Mouse (Mus musculus) neural tube, embryonic 11.5 days (tissue): Measurements from ENCODE around the gene Itgb5. TPM values are rescaled to one million over a fixed set of nuclear protein-coding genes. Genes with fewer than 3 reads are reported as not detected.
A peak's percentile ranks its signal among the peaks of the same experiment; 100 is the strongest.

Experiments
- ATAC-seq: fragments of 200-750 bp; cut with Nextera tagmentation; 2 replicates; pipeline ENCODE4 v1.8.0; 2017; ENCODE audit warnings: moderate number of reproducible peaks, mild to moderate bottlenecking, moderate TSS enrichment, moderate library complexity; ENCODE audit not compliant: insufficient read depth, low FRiP score, low TSS enrichment
- DNase-seq: peaks from one replicate; pipeline ENCODE4 v3.0.0-alpha.2; 2015; ENCODE audit warnings: low spot score
- H3K27ac ChIP-seq: fragments of 300-500 bp; sonication (generic); 2 replicates; pipeline ENCODE4 v1.5.1; 2014; ENCODE audit warnings: low read depth, mild to moderate bottlenecking, low read length
- H3K27me3 ChIP-seq: fragments of 300-500 bp; sonication (generic); 2 replicates; pipeline ENCODE4 v1.6.1; 2014; ENCODE audit warnings: mild to moderate bottlenecking, low read length, mixed read lengths; ENCODE audit not compliant: control insufficient read depth, insufficient read depth
- H3K36me3 ChIP-seq: fragments of 300-500 bp; sonication (generic); 2 replicates; pipeline ENCODE4 v1.6.1; 2014; ENCODE audit warnings: mild to moderate bottlenecking, low read length, moderate library complexity, mixed read lengths; ENCODE audit not compliant: control insufficient read depth, insufficient read depth
- H3K4me1 ChIP-seq: fragments of 300-500 bp; sonication (generic); 2 replicates; pipeline ENCODE4 v1.6.1; 2014; ENCODE audit warnings: low read length, mixed read lengths; ENCODE audit not compliant: control insufficient read depth, insufficient read depth
- H3K4me2 ChIP-seq: fragments of 300-500 bp; sonication (generic); 2 replicates; pipeline ENCODE4 v1.6.1; 2014; ENCODE audit warnings: low read depth, mild to moderate bottlenecking, moderate library complexity
- H3K4me3 ChIP-seq: fragments of 300-500 bp; sonication (generic); 2 replicates; pipeline ENCODE4 v1.5.1; 2014; ENCODE audit warnings: low read depth, low read length
- H3K9ac ChIP-seq: fragments of 300-500 bp; sonication (generic); 2 replicates; pipeline ENCODE4 v1.6.1; 2014; ENCODE audit warnings: mild to moderate bottlenecking, low read length
- H3K9me3 ChIP-seq: fragments of 300-500 bp; sonication (generic); 2 replicates; pipeline ENCODE4 v1.6.1; 2016; ENCODE audit warnings: low read length; ENCODE audit not compliant: control insufficient read depth
- WGBS: fragments of 180-500 bp; shearing (Covaris S2); extraction: QIAGEN DNeasy Blood & Tissue Kit; methylation state at CpG from one replicate; pipeline ENCODE4 v1.1.7; 2014; 5-methylcytosine and 5-hydroxymethylcytosine counted together
- polyA plus RNA-seq: library from polyadenylated mRNA; unstranded; fragments of >200 nt; fragmentation: Nextera tagmentation; extraction: Ambion mirVana; gene quantifications from 2 replicates; pipeline ENCODE4 v1.2.1, GENCODE M21; 2014

The Itgb5 gene
- polyA plus RNA-seq, 1 experiment from 2014 or later = 32.4 TPM

DNA sequence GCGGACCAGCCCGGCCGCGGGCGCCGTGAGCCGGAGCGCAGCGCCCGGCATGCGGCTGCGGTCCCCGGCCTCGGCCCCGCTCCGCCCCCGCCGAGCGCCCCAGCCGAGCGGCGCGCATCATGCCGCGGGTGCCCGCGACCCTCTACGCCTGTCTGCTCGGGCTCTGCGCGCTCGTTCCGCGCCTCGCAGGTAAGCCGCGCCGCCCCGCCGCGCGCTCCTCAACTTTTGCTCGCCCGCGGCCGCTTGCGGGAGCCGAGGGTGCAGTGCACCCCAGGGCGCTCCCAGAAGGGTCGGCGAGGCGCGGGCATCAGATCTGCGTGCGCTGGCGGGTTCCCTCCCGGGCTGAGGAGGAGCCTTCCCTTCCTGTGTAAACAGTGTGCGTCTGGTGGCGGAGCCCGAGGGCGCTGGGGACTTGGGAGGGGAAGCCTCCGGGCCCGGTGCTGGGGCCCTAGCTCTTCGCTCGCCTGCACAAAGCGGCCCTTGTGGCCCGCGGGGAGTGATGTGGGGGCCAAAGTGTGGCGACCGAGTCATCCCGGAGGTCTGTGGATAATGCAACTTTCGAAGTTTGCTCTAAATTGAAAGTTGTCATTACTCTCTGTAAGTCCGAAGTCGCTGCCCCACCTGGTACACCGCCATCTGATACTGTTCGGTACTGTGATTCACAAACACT lies 512 bp downstream of the Itgb5 start:
- Histone ChIP-seq H3K4me1 (peaks cover 23% of the 10 kb centered on the region), H3K27me3 (peaks cover 21% of the 10 kb centered on the region), H3K4me2 (peak overlapping the region; percentile 99), H3K36me3 (no peaks in the 10 kb centered on the region), H3K9me3 (no peaks in the 10 kb centered on the region), H3K27ac (0 out of 2 replicates have a peak overlapping the region, but pooled peaks have one; percentile 27), H3K9ac (peak overlapping the region; percentile 67), H3K4me3 (peak overlapping the region; percentile 82)
- DNase-seq (peak; percentile 62), ATAC-seq (peak; percentile 68)
- WGBS = under 1% methylated on average over 73 of the region's 76 CpGs

DNA sequence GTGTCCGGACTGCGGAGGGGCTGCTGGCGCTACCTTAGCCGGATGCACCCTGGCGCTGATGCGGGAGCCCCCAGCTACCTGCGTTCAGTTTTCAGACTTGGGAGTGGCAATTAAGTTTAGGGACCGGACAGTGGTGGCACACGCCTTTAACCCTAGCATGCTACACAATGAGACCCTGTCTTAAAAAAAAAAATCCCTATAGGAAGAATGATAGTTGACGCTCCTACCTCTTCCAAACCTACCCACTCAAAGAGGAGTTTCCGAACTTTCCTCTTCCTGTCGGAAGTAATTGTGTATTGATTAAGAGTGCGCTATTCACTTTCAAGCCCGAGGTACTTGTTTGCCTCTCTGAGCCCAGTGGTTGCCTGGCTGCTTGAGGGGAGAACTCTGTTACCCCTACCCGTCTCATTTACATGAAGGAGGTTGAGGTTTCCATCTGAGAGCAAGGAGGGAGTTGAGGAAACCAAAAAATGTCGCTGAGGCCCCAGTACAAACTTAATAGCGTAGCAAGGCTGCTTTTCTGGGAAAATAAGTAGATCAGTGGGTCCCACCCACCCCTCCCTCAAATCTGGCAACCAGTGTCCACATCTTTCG lies 1.1 kb downstream of the Itgb5 start:
- Histone ChIP-seq H3K4me3 (peak overlapping the region; percentile 82), H3K27me3 (peaks cover 21% of the 10 kb centered on the region), H3K9me3 (no peaks in the 10 kb centered on the region), H3K27ac (no peak overlapping the region), H3K36me3 (no peaks in the 10 kb centered on the region), H3K4me1 (peaks cover 23% of the 10 kb centered on the region), H3K4me2 (peak overlapping the region; percentile 99), H3K9ac (peak overlapping the region; percentile 67)
- WGBS = 1% methylated on average over 18 of the region's 18 CpGs
- ATAC-seq = no peak
- DNase-seq = peak; percentile 50

DNA sequence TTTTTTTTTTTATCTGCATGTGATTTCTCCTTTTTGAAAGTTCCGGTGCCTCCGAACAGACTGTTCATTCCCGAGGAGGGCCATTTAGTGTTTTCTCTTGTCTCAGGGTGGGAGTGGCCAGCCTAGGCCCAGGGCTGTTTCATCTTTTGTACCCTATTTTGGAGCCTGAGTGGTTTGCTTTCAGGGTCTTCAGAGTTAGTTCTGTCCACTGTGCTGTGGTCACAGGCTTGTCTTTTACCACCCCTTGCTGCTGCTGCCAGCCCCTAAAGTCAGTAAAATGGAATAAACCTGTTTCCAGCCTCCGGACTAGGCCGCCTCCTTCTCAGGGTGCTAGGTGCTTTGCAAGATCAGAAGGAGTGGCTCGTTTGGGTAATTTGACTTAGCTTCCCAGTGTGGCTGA lies 2.6 kb downstream of the Itgb5 start:
- no peaks in the 10 kb centered on the region for H3K36me3 ChIP-seq
- H3K4me2 ChIP-seq = no peak overlapping the region
- DNase-seq (no peak), ATAC-seq (no peak)
- H3K27ac ChIP-seq = no peak overlapping the region
- peaks cover 21% of the 10 kb centered on the region for H3K27me3 ChIP-seq
- H3K9me3 ChIP-seq = no peaks in the 10 kb centered on the region
- H3K4me3 ChIP-seq = no peak overlapping the region
- WGBS = 30% methylated on average over 6 of the region's 6 CpGs
- H3K4me1 ChIP-seq = peaks cover 23% of the 10 kb centered on the region
- H3K9ac ChIP-seq = no peak overlapping the region

DNA sequence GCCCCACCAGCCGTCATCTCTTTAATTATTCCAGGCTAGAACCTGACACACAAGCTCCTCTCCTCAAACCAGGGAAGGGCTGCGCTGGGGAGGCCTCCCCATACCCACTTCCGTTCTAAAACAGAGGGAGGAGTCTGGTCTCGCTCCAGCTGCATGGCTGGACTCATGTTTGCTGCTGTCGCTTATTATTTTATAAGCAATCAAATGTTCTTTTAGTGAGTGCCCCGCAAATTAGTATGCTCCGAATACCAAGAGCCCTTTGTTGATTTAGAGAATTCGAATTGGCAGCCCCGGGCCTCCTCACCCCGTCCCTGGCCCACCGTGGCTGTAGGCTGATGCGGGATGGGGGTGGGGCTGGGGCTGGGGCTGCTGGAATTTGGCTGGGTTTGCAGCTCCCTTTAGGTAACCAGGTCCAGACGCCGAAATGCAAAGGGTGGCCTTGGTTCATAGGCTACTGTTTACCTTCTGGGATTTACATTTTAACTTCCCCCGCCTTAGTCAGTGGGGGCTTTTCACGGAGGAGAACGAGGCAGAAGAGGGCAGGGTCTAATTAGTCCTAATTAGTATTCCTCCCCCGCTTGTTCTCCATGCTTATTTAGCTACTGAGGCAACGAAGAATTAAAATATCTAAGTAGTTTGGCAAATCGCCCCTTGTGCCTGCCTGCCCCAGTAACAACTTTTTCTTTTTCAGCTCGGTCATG lies 3.4 kb downstream of the Itgb5 start:
- Histone ChIP-seq H3K36me3 (no peaks in the 10 kb centered on the region), H3K27ac (no peak overlapping the region), H3K9ac (no peak overlapping the region; the same call in 1 of the 2 replicates), H3K9me3 (no peaks in the 10 kb centered on the region), H3K4me2 (peak overlapping the region; percentile 57), H3K4me1 (peaks cover 23% of the 10 kb centered on the region), H3K27me3 (peaks cover 21% of the 10 kb centered on the region), H3K4me3 (peak overlapping the region; percentile 10; the same call in 1 of the 2 replicates)
- WGBS = 1% methylated on average over 21 of the region's 21 CpGs
- ATAC-seq = no peak
- peak; percentile 43 for DNase-seq

DNA sequence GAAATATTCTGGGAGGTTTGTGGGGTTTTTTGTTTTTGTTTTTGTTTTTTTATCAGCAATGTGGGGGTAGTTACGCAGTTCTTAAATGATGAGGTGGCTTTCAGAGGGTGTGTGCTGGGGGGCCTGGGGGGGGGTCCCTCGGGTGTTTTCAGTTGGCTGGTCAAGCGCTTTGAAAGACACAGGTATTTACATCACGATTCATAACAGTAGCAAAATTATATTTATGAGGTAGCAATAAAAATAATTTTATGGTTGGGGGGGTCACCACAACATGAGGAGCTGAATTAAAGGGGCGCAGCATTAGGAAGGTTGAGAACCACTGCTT lies 3.9 kb downstream of the Itgb5 start:
- Histone ChIP-seq H3K4me1 (peaks cover 23% of the 10 kb centered on the region), H3K4me2 (peak overlapping the region; percentile 57), H3K9me3 (no peaks in the 10 kb centered on the region), H3K27ac (no peak overlapping the region), H3K27me3 (peaks cover 21% of the 10 kb centered on the region), H3K4me3 (no peak overlapping the region), H3K36me3 (no peaks in the 10 kb centered on the region), H3K9ac (no peak overlapping the region)
- no peak for ATAC-seq
- no peak for DNase-seq
- WGBS = 5% methylated on average over 5 of the region's 5 CpGs

DNA sequence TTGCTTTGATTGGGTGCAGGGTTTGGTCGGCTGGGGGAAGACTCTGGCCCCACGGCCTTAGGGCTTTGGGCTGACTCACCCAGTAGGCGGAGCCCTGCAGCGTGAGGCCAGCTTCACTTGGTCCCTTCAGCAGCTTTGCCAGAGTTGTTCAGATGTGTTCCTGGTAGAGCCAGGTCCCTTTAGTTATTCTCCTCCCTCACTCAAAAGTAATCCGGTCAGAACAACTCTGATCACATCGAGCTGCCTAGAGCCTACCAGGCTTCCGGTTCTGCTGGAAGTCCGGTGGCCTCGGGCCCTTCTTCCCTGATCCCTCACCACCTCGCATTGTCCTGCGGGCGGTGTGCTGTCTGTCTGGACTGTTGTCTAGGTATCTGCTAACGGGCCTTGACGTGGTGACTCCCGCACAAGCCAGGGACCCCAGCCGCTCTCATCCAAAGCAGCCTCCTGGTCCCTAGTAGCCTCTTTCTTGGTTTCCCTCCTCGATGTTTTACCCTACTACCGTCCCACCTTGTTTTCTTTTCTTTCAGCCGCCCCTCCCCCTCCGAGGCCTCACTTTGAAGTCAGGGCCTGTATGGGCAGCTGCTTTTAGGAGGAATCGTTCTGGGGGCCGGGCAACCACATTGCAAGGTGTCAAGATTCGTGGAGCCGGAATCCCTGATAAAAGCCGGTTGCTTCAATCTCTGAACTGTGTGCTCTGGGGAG lies 4.5 kb downstream of the Itgb5 start:
- Histone ChIP-seq H3K9me3 (no peaks in the 10 kb centered on the region), H3K4me3 (peak overlapping the region; percentile 15; the same call in 1 of the 2 replicates), H3K4me2 (peak overlapping the region; percentile 57), H3K4me1 (peaks cover 23% of the 10 kb centered on the region), H3K27me3 (peaks cover 21% of the 10 kb centered on the region), H3K27ac (no peak overlapping the region), H3K36me3 (no peaks in the 10 kb centered on the region), H3K9ac (peak overlapping the region; percentile 42)
- DNase-seq (peak; percentile 62), ATAC-seq (peak; percentile 14; the same call in 1 of the 2 replicates)
- WGBS = under 1% methylated on average over 25 of the region's 25 CpGs

DNA sequence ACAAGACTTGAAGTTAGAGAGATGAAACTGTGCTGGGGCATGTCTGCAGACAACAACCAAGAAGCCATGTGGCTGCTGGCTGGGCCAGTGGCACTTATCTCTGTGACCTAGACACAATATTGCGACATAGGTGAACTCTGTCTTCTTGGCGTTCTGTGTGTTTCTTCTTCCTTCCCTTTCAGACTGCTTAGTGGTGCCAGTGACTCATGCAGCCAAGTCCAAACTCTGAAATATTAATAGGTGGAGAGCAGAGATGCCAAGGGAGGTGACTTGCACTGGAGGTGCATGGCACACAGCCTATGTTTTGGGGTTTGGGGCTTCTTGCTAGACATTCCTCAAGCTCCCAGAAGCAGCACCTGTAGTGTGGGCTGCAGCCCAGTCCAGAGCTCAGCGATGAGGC lies 7.2 kb downstream of the Itgb5 start:
- DNase-seq (no peak), ATAC-seq (no peak)
- no peak overlapping the region for H3K27ac ChIP-seq
- no peaks in the 10 kb centered on the region for H3K36me3 ChIP-seq
- no peak overlapping the region for H3K4me2 ChIP-seq
- 80% methylated on average over 3 of the region's 3 CpGs for WGBS
- H3K4me3 ChIP-seq = no peak overlapping the region
- H3K9ac ChIP-seq = no peak overlapping the region
- H3K27me3 ChIP-seq = peaks cover 6% of the 10 kb centered on the region; the same call in 1 of the 2 replicates
- no peaks in the 10 kb centered on the region for H3K9me3 ChIP-seq
- H3K4me1 ChIP-seq = peaks cover 18% of the 10 kb centered on the region

DNA sequence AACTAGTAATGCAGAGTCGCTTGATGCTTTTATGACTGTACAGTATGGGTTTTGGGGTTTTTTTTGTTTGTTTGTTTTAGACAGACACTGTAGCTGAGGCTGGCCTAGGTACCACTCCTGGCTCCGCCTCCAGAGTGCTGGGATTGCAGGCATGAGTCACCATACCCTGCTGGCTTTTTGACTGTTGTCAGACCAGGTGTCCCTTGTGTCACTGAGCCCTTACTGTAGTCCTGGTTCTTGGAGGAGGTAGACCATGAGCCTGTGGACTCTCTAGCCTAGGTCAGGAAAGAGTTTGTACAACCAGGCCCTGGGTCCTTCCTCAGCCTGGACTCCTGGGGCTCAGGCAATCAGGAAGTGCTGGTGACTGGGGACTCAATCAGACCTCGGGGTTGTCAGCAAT lies 7.7 kb downstream of the Itgb5 start:
- Histone ChIP-seq H3K36me3 (no peaks in the 10 kb centered on the region), H3K9ac (no peak overlapping the region), H3K4me2 (no peak overlapping the region), H3K27ac (no peak overlapping the region), H3K4me3 (no peak overlapping the region), H3K27me3 (peaks cover 6% of the 10 kb centered on the region; the same call in 1 of the 2 replicates), H3K9me3 (no peaks in the 10 kb centered on the region), H3K4me1 (peaks cover 18% of the 10 kb centered on the region)
- WGBS = 77% methylated on average over 3 of the region's 3 CpGs
- ATAC-seq (no peak), DNase-seq (no peak)
